Mouse (Mus musculus): ENCODE data around the gene Cc2d1a. TPM values are rescaled to one million over a fixed set of nuclear protein-coding genes. Genes with fewer than 3 reads are reported as not detected.

The Cc2d1a gene
- polyA plus RNA-seq, 1 experiment, result 1.4 TPM

DNA sequence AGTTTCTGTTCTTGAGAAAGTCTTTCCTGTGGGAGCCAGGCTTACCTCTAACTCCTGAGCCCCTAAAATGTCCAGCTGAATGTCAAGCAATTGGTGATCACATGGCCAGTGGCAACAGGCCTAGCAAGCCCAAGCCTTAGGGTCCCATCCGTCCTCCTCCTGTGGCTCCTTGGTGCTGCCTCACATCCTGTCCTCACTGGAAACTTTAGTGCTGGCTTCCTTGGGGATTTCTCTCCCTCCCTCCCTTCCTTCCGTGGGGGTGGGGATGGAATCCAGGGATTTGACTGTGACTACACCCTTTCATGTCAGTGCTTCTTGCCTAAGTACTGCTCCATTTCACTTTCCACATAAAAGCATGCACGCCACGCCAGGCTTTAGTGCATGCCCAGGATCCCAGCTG lies 41.9 kb upstream of the Cc2d1a start:
- Histone ChIP-seq H3K4me1 (ENCODE audit: control insufficient read depth) (peaks cover 43% of the 10 kb centered on the region), H3K36me3 (ENCODE audit: control insufficient read depth) (no peaks in the 10 kb centered on the region), H3K9me3 (ENCODE audit: control insufficient read depth, low read length) (peaks cover 6% of the 10 kb centered on the region; the same call in 1 of the 2 replicates), H3K27me3 (ENCODE audit: control insufficient read depth) (peaks cover 27% of the 10 kb centered on the region), H3K4me3 (replicated peaks) (no peak overlapping the region)
- TF ChIP-seq TAL1 (IDR thresholded peaks at IDR 0.05; ENCODE audit: low read length) (no peak), GATA1 (IDR thresholded peaks at IDR 0.05; ENCODE audit: low read length) (no peak)

DNA sequence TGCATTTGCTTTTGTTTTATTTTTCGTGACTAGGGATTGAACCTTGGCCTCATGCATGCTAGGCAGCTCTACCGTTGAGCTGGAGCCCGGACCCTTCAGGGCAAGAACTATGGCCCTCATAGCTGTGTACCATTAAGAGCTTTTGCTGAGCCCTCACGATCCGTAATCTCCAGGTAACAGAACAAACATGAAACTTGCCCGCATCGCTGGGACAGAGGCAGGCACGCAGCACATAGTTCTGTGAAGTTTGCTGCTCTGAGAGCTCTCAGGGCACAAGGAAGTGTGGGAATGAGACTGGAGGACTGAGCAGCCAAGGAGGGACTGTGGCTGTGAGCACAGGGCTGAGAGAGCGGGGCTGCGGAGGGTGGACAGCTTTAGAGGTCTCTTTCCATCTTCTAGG lies 40.9 kb upstream of the Cc2d1a start:
- Histone ChIP-seq H3K4me3 (replicated peaks) (no peak overlapping the region), H3K4me1 (ENCODE audit: control insufficient read depth) (peaks cover 48% of the 10 kb centered on the region), H3K27me3 (ENCODE audit: control insufficient read depth) (peaks cover 36% of the 10 kb centered on the region), H3K36me3 (ENCODE audit: control insufficient read depth) (no peaks in the 10 kb centered on the region), H3K9me3 (ENCODE audit: control insufficient read depth, low read length) (peaks cover 6% of the 10 kb centered on the region; the same call in 1 of the 2 replicates)
- no peak for TF ChIP-seq TAL1 (IDR thresholded peaks at IDR 0.05; ENCODE audit: low read length)
- TF ChIP-seq GATA1 (IDR thresholded peaks at IDR 0.05; ENCODE audit: low read length), result no peak

DNA sequence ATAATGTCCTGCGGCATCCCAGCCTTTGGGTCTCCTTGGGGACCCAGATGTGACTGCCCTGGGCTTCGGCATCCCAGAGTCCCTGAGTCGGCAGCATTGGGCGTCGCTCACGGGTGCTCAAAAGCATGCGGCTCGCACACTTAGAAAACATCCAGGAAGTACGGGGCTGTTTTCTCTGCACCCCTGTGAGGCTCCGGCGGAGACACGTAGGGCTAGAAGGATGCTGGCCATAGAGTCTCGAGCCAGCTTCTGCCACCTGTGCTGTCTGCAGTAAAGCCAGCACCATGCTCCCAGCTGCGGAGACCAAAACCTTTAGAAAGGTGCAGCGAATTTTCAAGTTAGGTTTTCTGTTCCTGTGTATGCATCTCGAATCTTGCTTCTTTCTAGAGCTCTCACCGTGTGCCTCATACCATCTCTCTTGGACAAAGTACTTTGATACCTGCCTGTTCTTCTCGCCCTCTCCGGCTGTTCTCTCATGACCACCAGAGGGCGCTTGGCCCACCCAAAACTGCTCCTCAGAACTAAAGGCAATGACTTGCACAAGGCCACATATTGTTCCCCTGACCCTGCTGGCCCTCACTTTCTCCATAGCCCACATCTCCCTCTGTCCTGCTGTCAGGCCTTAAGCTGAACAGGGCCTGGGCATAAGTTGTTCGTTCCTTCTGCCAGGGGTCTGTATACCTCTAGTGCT lies 39.5 kb upstream of the Cc2d1a start:
- peaks cover 36% of the 10 kb centered on the region for H3K4me1 ChIP-seq (ENCODE audit: control insufficient read depth)
- no peaks in the 10 kb centered on the region for H3K36me3 ChIP-seq (ENCODE audit: control insufficient read depth)
- no peak for TF ChIP-seq GATA1 (IDR thresholded peaks at IDR 0.05; ENCODE audit: low read length)
- peaks cover 3% of the 10 kb centered on the region; the same call in 1 of the 2 replicates for H3K9me3 ChIP-seq (ENCODE audit: control insufficient read depth, low read length)
- peaks cover 42% of the 10 kb centered on the region for H3K27me3 ChIP-seq (ENCODE audit: control insufficient read depth)
- H3K4me3 ChIP-seq (replicated peaks), result peak overlapping the region; percentile 57

DNA sequence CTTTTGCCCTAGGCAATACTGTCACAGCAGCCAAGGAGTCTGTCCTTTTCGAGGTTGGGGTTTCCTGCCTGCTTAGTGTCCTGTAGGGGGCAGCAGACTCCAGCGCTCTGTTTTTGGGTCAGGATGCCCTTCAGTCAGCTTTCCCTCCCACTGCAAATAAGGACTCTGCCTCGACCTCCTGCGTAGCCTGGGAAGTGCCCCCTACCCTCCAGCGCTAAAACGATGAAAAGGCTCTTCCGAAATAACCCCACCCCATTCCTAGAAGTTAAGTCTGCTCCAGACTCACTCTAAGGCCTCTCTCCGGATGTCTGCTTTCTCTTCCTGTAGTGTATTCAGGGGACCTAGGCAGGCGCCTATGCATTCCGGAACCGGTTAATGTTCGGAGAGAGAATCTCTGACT lies 38.8 kb upstream of the Cc2d1a start:
- TF ChIP-seq TAL1 (IDR thresholded peaks at IDR 0.05; ENCODE audit: low read length) (no peak), GATA1 (IDR thresholded peaks at IDR 0.05; ENCODE audit: low read length) (no peak)
- Histone ChIP-seq H3K27me3 (ENCODE audit: control insufficient read depth) (peaks cover 45% of the 10 kb centered on the region), H3K4me3 (replicated peaks) (peak overlapping the region; percentile 57), H3K4me1 (ENCODE audit: control insufficient read depth) (peaks cover 29% of the 10 kb centered on the region), H3K36me3 (ENCODE audit: control insufficient read depth) (no peaks in the 10 kb centered on the region), H3K9me3 (ENCODE audit: control insufficient read depth, low read length) (peaks cover 3% of the 10 kb centered on the region; the same call in 1 of the 2 replicates)

DNA sequence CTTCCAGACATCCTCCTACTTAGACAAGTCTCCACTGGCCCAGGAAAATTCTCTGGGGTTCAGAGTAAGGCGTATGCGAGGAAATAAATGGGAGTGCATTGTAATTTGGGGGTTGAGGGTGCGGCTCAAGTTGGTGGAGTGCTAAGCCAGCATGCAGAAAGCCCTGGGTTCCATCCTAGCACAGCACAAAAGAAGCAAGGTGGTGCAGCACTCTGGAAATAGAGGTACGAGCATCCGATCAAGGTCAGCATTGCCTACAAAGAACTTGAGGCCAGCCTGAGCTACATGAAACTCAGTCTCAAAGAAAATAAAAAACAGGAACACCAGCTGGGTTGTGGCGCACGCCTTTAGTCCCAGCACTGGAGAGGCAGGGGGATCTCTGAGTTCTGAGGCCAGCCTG lies 37.4 kb upstream of the Cc2d1a start, which contains the start of gene Nanos3:
Nanos3 (minus strand) TSS at position 101 of the 400 bp plus-strand sequence.
- TF ChIP-seq GATA1 (IDR thresholded peaks at IDR 0.05; ENCODE audit: low read length) (no peak), TAL1 (IDR thresholded peaks at IDR 0.05; ENCODE audit: low read length) (no peak)
- Histone ChIP-seq H3K9me3 (ENCODE audit: control insufficient read depth, low read length) (peaks cover 3% of the 10 kb centered on the region; the same call in 1 of the 2 replicates), H3K36me3 (ENCODE audit: control insufficient read depth) (no peaks in the 10 kb centered on the region), H3K27me3 (ENCODE audit: control insufficient read depth) (peaks cover 45% of the 10 kb centered on the region), H3K4me1 (ENCODE audit: control insufficient read depth) (peaks cover 30% of the 10 kb centered on the region), H3K4me3 (replicated peaks) (peak within 1 kb of the TSS; percentile 52)

DNA sequence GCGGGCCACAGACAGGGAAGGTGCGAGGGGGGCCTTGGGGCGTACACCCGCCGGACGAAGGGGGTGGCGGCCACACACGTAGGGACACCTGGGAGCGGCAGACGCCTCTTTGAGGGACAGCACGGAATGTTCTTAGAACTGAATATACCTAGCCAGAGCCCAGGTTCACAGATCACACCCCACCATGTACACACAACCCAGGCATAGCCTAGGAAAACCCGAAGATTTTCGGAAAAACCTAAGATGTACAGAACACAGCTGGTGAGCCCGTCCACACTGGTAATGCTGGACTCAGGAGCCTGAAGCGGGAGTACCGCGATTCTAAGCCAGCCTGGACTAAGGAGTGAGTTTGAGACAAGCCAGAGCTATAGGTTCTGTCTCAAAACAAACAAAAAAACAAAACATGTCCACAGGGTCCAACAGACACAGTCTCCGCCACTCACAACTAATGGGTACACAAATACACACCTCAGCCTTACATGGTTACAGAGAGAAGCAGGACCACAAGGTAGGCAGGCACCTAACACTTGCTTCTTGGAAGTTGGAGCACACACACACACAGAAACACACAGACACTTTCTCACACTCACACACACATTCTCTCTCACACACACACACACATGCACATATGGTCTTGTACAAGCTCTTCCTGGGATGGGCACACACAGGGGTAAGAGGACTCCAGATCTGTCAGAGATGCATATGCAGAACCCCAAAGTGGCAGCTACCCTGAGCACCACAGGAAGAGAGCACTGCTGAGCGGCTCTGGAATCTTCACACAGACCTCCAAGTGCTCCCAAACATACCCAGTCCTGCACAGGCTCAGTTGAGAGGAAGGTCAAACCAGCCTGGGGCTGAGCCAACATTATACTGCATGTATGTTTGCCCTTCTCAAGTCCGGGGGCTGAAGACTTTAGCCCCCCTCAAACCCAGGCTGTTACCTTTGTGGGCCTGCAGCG lies 36.6 kb upstream of the Cc2d1a start:
- Histone ChIP-seq H3K9me3 (ENCODE audit: control insufficient read depth, low read length) (peaks cover 3% of the 10 kb centered on the region; the same call in 1 of the 2 replicates), H3K4me3 (replicated peaks) (peak overlapping the region; percentile 52), H3K36me3 (ENCODE audit: control insufficient read depth) (no peaks in the 10 kb centered on the region), H3K27me3 (ENCODE audit: control insufficient read depth) (peaks cover 42% of the 10 kb centered on the region), H3K4me1 (ENCODE audit: control insufficient read depth) (peaks cover 34% of the 10 kb centered on the region)
- TF ChIP-seq TAL1 (IDR thresholded peaks at IDR 0.05; ENCODE audit: low read length) (no peak), GATA1 (IDR thresholded peaks at IDR 0.05; ENCODE audit: low read length) (no peak)

DNA sequence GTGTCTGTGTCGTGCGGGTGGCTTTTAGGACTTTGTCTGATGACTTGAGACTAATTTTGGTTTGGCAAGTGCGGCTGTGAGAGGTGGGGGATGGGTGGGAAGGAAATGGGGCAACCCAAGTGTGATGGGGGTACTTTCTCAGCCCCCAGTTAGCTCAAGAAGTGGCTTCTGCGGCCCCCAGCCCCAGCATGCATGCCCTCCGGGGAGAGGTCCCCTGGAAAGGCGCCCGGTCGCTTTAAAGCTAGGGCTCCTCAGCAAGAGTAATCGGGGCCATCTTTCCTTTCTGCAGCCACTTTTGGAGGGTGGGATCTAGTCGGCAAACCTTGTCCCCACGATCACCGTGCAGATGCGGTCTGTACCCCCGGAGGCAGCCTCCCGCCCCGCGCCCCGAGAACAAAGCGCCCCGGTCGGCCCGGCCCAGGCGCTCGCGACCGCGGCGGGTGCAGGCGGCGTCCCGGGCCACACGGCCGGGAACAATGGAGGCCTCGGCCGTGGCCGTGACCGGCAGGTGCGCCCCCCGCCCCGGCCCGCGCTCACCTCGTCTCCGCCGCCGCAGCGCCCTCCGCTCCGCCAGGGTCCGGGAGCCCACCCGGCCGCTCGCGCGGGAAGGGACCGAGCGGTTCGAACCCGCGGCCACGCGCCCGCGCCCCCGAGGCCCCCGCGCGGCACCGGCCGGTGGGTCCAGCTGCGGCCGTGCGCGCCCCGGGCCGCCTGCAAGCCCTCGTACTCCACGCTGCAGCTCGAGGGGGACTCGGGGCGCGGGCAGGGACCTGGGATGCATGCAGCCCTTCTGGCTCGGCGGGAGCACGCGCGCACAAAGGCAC lies 35.7 kb upstream of the Cc2d1a start:
- TF ChIP-seq TAL1 (IDR thresholded peaks at IDR 0.05; ENCODE audit: low read length) (no peak), GATA1 (IDR thresholded peaks at IDR 0.05; ENCODE audit: low read length) (no peak)
- Histone ChIP-seq H3K27me3 (ENCODE audit: control insufficient read depth) (peaks cover 40% of the 10 kb centered on the region), H3K4me3 (replicated peaks) (peak overlapping the region; percentile 52), H3K36me3 (ENCODE audit: control insufficient read depth) (no peaks in the 10 kb centered on the region), H3K4me1 (ENCODE audit: control insufficient read depth) (peaks cover 31% of the 10 kb centered on the region), H3K9me3 (ENCODE audit: control insufficient read depth, low read length) (peaks cover 3% of the 10 kb centered on the region; the same call in 1 of the 2 replicates)

DNA sequence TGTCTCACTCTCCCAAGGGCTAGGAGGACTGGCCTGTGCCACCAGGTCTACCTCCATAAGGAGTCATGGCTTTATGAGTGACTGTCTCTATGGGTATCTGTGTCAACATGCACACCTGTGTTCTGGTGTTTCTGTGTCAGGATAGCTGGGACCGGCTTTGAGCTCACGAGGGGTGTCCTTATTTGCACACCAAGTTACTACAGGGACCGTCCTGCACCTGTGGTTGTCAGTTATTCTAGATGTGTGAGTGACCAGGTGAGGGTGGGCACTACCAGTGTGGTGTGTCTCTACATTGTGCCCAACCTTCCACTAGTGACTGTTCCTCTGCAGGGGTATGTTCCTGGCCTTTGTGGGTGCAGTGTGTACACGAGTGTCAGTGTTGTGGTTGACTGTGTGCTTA lies 35.1 kb upstream of the Cc2d1a start:
- no peak overlapping the region for H3K4me3 ChIP-seq (replicated peaks)
- peaks cover 31% of the 10 kb centered on the region for H3K4me1 ChIP-seq (ENCODE audit: control insufficient read depth)
- no peak for TF ChIP-seq TAL1 (IDR thresholded peaks at IDR 0.05; ENCODE audit: low read length)
- TF ChIP-seq GATA1 (IDR thresholded peaks at IDR 0.05; ENCODE audit: low read length), result no peak

More for the DNA sequence above, 35.1 kb upstream of the Cc2d1a start:
- Histone ChIP-seq H3K36me3 (ENCODE audit: control insufficient read depth) (no peaks in the 10 kb centered on the region), H3K27me3 (ENCODE audit: control insufficient read depth) (peaks cover 40% of the 10 kb centered on the region), H3K9me3 (ENCODE audit: control insufficient read depth, low read length) (peaks cover 3% of the 10 kb centered on the region; the same call in 1 of the 2 replicates)

All from erythroblast, embryonic 14.5 days (primary cell).